Mouse (Mus musculus) hindlimb bud, embryonic 11.5 days (tissue): ENCODE results near the gene Rcan3.

Experiments used
- DNase-seq: peaks from one replicate; pipeline ENCODE4 v3.0.0-alpha.2; 2012; ENCODE audit warnings: low read depth, low spot score; ENCODE audit errors: extremely low spot score

Rcan3 gene

DNA sequence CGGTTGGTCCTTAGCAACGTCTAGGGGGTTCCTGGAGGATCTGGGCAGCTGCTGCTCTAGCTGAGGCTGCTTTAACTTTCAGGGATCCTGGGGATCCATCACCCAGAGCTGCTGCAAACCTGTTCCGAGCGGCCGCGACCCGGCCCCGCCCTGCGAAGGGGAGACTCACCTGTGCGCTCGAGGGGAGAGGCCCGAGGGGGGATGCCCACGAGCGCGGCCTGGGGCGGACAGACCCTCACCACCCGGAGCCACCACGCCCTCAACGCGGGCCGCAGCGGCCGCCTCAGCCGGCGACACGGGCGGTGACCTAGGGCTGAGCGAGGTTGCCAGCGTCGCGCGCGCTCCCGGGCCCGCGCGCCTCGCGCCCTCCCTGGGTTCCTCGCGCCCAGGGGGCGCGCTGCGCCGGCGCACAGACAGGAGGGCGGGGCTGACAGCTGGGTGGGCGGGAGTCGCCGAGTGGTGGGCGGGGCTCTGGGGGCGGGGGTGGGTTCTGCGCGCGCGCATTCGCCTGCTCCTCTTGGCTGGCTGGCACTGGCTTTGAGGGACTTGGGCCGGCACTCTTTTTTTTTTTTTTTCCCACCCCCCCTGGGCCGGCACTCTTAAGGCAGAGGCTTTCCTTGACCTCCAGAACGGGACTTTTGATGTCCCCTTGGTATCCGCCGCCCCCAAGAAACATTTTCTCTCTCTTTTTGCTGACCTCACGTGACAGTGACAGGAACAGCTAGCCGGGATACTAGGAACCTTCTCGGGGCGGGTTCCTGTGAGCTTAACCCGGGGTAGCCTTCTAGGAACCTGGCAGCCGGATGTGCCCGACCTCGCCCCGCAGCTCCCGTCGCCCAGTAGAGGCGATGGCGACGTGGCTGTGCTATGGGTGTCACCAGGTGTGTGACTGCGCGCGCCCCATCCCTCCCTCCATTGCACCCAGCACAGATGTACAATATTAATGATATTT is at the start of gene Rcan3:
Gene Rcan3, minus strand, starts transcription at position 411 of the 952 bp plus-strand sequence.
- no peak for DNase-seq

DNA sequence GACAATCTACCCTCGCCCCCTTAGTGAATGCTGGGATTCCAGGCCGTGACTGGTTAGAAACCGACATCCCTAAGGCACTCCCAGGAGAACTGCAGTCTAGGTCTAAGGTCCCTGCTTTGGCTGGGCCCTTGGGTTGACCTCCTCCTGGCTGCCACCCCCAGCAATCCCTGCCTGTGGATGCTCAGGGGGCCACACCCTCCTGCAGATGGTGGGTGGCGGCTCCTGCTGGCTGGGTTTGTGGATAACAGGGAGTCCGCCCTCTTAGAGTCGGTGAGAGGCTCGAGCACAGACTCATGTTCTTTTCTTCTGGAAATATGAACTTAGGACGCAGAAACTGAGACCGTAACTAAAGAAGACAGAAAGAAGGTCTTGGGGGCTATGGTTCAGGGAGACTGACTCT is 46.7 kb upstream of the Rcan3 start:
- DNase-seq, result no peak

DNA sequence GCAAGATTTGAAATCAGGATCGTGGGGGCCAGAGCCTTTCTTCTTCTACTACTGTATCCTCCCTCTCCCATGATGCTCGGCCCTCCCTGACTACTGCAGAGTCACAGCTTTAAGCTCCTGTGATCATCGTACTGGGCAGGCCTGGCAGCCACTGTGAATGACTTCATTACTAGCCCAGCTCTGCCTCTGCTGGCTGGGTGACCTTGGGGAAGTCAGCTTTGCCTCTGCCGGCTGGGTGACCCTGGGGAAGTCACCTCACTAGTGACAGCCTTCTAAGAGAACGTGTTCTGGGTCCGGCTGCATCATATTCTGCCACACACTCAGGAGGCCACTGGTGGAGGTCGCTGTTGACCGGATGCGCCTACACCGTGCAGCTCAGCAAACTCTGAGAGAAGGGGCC is 44.2 kb upstream of the Rcan3 start:
- DNase-seq, result no peak

DNA sequence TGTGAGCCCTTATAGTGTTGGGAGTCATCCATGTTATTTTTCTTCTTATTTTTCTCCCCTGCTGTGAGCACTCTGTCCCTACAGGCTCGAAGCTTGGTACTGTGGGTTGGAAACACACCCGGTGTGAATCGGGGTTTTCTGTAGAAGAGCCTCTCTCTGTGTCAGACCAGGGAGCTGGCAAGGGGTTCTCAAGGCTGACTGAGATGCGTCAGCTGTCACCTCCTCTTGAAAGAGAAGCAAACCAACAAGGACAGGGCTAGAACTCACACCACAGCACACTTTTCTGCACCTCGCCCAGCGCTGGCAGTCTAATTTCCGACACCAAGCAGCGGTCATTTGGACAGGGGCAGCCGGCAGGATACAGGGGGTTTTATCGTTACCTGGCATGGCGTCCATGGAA is 29.8 kb upstream of the Rcan3 start:
- no peak for DNase-seq

DNA sequence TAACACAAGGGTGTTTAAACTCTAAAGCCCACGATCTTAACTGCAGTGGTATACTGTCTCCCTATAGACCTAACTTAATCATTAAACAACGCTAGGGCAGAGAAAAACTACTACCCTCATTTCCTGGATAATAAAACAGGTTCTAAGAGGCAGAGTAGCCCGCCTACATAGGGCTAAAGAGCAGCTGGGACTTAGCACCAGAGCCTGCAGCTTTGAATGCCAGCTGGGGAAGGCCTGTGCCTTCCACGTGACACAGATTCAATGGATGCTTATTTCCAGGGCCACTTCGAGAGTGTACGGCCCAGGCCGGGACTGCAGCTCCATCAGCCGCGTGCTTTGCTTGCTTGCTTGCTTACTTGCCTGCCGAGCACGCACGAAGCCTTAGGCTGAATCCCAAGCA is 19.9 kb upstream of the Rcan3 start:
- no peak for DNase-seq

DNA sequence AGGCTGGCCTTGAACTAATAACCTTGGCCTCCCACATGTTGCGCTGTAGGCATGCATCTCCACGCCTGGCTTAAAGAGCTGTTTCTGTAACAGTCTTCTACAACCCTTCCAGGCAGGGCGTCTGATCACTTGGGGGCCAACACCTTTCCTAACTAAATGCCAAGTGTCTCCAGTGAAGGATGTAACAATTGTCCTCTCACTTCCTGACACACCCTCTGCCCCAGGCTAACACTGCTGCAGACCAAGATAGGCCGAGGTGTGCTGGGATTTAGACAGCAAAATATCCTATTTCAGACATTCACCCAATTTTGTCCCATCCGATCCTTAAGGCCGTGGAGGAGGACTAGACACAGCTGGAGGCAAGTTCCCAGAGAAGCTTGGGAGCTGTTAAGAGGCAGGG is 19.5 kb upstream of the Rcan3 start:
- DNase-seq, result no peak

DNA sequence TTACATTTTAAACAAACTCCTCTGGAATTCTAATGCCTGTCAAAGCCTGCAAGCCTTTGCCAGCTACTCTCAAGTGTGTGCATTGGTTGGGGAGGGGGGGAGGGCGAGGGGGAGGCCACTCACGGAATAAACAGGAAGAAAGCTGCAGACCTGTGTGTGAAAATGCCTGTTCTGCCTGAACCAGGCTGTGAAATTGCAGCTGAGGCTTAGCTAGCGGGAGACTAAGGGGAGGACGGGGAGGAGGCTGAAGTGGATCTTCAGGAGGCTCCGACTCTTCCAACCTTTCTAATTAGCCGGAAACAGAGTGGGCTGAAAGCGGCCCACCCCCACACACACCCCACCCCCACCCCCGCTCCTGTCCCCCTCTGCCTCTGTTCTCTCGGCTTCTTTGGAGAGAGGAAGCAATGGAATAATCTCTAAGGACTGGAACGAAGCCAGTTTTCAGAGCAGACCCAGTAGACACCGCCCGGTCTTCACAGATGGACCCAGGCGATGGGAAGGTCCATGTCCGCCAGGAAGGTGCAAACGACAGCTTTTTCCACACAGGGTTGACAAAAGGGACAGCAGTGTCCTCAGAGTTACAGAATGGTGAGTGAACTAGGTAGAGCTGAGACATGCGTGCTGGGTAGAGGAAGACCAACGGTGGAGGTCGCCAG is 17.8 kb upstream of the Rcan3 start:
- no peak for DNase-seq

DNA sequence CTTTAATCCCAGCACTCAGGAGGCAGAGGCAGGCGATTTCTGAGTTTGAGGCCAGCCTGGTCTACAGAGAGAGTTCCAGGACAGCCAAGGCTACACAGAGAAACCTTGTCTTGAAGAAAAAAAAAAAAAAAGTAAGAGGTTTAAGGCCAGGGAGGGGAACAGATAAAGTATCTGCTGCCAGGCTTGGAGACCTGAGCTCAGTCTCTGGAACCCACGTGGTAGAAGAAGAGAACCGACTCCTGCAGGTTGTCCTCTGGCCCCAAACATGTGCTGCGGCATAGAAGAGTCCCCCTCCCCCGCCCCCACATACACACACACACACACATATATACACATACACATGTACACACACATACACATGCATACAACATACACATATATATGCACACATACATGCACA is 8.8 kb upstream of the Rcan3 start:
- DNase-seq, result no peak

DNA sequence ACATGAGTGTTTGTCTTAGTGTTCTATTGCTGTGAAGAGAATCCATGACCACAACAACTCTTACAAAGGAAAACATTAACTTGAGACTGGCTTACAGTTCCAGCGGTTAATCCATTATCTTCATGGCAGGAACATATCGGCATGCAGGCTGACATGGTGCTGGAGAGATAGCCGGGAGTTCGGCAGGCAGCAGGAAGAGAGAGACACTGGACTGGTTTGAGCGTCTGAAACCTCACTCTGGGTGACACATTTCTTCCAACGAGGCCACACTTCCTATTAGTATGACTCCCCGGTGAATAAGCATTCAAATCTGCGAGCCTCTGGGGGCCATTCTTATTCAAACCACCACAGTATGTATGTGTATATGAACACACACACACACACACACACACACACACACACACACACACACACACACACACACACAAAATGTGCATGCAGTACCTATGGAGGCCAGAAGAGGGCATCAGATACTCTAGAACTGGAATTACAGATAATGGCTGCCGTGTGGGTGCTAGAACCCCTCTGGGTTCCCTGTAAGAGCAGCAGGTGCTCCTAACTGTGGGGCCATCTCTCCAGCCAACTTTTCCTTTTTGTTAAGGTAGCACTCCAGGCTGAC is 6.4 kb upstream of the Rcan3 start:
- no peak for DNase-seq

DNA sequence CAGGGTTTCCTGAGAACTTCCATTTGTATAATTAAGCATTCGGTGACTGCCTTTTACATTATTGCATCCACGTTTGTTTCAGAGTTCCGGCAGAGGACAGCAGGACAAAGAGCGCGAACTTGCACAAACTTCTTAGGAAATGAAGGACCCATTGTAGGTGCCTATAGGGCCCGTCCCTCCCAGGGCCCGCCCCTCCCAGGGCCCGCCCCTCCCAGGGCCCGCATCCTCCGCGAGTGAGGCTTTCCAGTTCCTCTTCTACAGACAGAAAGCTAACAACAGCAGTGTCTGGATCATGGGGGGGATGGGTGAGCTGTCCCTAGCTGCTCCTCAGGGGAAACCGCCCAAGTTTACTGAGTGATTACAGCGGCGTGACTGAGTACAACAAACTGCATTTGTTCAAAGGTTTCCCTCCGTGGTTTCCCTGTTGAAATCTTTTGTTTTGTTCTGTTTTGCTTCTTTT is 5.6 kb upstream of the Rcan3 start:
- no peak for DNase-seq

DNA sequence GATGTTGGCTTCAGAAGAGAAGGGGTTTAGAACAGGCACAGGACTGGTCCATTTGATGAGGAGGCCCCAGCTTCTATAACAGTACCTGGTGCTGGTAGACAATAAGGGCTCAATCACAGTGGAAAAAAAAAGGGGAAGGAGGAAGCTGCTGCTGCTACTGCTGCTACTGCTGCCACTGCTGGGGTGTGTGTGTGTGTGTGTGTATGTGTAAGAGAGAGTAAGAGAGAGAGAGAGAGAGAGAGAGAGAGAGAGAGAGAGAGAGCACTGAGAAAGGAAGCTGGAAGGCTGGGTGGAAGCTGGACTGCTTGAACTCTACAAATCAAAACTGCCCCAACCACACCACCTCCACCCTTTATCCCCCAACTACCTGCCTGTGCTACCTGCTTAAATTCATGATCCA is 4.3 kb upstream of the Rcan3 start:
- DNase-seq, result no peak

DNA sequence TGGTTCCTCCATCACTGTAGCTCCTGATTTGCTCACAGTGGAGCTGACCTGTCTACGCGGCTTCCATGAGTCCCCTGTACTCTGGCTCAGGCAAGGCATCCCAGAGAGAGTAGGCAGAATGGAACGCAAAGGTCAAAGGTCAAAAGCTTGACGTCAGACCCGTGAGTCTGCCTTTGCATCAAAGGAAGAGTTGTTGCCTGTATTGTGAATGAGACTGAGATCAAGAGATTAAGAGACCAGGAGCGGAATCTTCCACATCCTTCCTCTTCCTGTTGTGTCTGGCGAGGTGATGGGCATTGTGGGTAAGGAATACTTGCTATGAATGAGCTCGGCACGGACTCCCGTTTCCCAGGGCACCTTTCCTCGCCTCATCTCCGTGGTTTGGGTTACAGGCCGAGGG is 2.6 kb upstream of the Rcan3 start:
- no peak for DNase-seq

DNA sequence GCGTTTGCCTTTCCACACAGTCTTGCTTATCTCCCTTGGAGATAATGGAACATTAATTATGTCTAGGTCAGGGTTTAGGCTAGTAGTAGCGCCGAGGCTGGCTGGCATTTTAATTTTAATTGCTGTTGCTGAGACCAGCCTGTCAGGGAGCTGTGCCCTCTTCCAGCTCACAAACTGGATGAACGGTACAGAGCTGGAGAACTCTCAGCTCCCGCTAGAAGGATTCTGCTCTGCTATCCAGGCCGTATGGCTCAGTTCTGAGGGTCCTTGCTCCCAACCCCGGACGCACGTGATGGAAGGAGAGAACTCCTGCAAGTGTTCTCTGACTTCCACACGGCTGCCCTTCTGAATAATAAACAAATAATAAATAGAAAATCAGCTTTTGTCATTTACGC is 739 bp upstream of the Rcan3 start:
- DNase-seq, result no peak

DNA sequence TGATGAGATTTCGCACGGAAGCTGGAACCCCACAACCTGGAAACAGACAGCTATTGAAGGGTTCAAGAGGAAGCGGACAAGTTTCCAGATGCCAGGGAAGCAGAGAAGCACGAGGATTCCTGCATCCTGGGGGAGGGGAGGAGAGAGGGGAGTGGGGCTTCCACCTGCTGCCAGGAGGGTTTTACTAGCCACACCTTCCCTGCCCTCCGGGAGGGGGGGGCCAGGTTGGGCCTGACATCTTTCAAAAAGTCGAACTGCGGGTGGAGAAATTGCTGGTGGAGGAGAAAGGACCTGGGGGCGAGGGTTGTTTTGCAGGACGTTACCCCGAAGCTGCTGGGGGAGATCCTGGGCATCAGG is 589 bp downstream of the Rcan3 start:
- no peak for DNase-seq

DNA sequence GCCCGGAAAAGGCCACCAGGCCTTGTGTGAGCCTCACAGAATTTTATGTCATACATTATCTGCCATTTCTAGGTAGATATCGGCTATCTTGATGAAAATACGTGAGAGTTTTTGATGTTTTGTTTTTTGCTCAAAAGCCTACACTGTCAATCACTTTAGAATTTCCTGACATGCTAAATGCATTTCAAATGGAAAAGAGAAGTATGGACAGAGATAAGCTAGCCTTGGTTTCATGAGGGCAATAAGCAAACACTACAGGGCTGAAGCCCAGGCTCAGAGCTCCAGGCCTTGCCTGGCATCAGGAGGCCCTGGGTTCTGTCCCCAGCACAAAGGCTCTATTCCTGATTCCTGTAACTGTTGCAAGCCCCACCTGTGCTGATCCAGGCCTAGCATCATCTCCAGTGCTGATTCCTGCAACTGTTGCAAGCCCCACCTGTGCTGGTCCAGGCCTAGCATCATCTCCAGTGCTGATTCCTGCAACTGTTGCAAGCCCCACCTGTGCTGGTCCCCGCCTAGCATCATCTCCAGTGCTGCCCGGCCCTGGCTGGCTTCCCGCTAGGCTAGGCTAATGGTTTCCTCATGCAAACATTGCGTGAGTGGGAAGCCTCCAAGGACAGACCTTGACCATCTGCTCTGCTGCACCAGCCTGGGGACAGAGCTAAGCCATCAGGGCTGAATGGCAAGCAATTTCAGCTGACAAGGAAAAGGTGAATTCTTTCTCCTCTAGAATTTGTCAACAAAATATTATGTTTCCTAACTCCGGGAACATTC is 3.5 kb downstream of the Rcan3 start:
- no peak for DNase-seq

DNA sequence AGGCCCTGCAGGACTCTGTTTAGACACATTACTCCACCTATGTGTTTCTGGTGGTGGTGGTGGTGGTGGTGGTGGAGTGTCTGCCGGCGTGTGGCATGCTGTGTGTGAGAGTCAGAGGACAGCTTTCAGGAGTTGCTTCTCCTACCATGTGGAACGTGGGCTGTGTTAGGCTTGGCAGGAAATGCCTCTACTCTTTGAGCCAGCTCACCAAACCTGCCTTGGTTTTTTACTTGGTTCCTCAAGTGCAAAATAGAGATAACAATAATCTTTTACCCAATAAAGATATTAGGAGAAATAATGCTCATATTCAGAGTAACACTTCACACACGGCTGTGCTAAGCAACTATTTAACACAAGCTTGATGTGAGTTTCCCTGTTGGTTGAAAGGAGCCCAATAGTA is 4.3 kb downstream of the Rcan3 start:
- no peak for DNase-seq

DNA sequence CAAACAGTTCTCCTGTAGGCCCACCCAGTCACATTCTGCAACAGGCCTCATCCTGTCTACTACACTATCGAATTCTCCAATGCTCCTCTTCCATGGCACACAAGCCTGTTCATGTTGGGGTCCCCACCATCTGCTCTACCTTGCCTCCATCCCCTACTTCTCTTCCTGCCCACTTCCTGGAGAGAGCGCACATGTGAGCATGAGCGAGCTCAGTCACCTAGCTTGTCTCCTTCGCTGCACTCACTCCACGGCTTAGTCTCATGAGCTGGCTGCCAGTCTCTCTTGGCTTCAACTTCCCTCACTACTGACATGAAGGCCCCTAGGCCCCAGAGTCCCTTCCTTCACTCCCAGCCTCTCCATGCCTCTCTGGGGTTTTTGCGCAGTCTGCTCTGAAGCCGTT is 7.1 kb downstream of the Rcan3 start:
- DNase-seq, result no peak

DNA sequence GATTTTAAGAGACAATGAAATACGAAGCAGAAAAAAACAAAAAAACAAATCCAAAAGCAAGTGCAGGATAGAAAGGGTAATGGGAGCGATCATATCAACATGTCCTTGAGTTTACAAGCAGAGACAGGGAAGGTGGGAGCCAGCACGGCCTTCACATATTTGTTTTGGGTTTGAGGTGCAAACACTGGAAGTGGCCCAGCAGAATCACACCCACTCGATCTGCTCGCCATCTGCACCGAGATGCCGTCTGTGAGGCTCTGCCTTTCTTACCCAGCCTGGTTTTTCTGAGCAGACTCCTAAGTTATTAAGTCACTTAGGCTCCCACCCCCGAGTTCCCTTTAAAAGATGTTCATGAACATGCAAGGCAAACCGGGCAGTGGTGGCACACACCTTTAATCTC is 8.0 kb downstream of the Rcan3 start:
- no peak for DNase-seq

DNA sequence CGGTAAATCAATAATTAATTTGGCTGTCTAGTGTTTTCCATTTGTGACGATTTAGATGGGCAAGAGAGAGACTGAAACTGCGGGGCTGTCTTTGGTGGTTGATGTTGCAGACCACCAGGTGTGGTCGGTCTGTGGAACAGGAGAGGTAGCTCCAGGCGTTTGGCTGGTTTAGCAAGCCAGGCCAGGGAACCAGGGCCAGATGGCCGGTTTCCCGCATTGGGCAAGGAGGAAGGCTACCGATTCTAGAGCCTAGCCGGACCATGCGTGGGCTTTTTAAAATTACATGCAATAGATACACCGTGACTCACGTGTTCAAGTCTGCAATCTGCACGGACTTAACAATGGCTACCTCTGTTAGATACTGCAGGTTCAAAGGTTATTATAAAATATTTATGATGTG is 12.7 kb downstream of the Rcan3 start:
- DNase-seq, result no peak

DNA sequence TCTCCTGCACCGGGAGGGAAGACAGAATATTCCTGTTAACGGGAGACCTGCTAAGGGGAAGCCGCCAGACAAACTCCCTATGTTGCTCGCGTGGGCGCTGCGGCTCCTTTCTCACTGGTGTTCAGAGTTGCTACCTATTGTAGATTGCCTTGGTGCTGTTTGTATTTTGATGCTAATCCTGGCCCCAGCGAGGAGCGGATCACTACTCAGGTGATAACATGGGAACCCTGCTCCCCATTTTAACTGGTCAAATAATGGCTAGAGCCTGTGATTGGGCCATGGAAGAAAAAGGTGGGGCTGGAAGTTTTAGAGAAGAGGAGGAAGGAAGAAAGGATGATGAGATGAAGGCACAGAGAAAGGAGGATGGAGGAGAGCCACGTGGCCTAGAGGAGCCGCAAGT is 13.2 kb downstream of the Rcan3 start:
- no peak for DNase-seq

DNA sequence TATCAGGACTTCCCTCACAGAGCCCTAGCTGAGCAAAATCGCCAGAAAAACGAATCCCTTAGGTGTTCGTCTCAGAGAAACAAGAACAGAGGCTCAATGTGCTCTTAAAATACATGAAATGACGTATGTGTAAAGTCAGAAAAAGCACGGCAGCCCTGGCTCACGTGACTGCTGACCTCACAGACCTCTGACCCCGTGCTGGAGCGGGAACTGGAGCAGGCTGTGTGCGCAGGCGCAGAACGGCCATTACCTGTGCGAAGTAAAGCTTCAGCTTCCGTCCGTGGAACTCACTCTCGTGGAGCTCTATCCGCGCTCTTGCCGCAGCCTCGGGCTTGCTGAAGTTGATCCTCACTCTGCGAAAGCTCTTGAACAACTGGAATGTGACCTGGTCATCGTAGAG is 13.7 kb downstream of the Rcan3 start:
- no peak for DNase-seq
